Mouse (Mus musculus) erythroblast, embryonic 14.5 days (primary cell): ENCODE results near the gene Iqgap1. TPM values are rescaled to one million over a fixed set of nuclear protein-coding genes. Genes with fewer than 3 reads are reported as not detected.

ENCODE experiments used
- H3K27me3 ChIP-seq: 2 replicates; pipeline ENCODE4 v1.6.1; 2012; ENCODE audit warnings: inconsistent platforms; ENCODE audit not compliant: control insufficient read depth
- H3K36me3 ChIP-seq: 2 replicates; pipeline ENCODE4 v1.6.1; 2012; ENCODE audit warnings: mild to moderate bottlenecking, inconsistent platforms; ENCODE audit not compliant: control insufficient read depth
- H3K4me1 ChIP-seq: 2 replicates; pipeline ENCODE4 v1.6.1; 2012; ENCODE audit warnings: inconsistent platforms; ENCODE audit not compliant: control insufficient read depth
- H3K4me3 ChIP-seq: replicated peaks from 2 replicates; pipeline ENCODE3; 2012; ENCODE audit warnings: moderate library complexity, mild to moderate bottlenecking, inconsistent platforms
- H3K9me3 ChIP-seq: 2 replicates; pipeline ENCODE4 v1.6.1; 2012; ENCODE audit warnings: low read length, inconsistent platforms, mixed read lengths; ENCODE audit not compliant: control insufficient read depth
- GATA1 ChIP-seq: IDR thresholded peaks from 2 replicates; pipeline ENCODE4 v1.6.1; 2012; ENCODE audit warnings: low read length, inconsistent platforms, mixed read lengths
- TAL1 ChIP-seq: IDR thresholded peaks from 3 replicates; pipeline ENCODE4 v1.6.1; 2012; ENCODE audit warnings: low read length, inconsistent platforms, mixed read lengths
- polyA plus RNA-seq: library from polyadenylated mRNA; stranded (reverse); fragments of >175 nt; gene quantifications from 2 replicates; pipeline ENCODE4 v1.2.3, GENCODE M21; 2012

Gene Iqgap1
- polyA plus RNA-seq, 1 experiment, result 0.11 TPM

- Histone ChIP-seq H3K4me3 (no peak overlapping the region), H3K4me1 (no peaks in the 10 kb centered on the region), H3K9me3 (peaks cover 15% of the 10 kb centered on the region), H3K27me3 (no peaks in the 10 kb centered on the region), H3K36me3 (peaks cover 15% of the 10 kb centered on the region)
- TF ChIP-seq TAL1 (no peak), GATA1 (no peak)
Observed at GRCm38 (mm10) chr7:80796258-80796657, 29.5 kb downstream of the Iqgap1 start.

GRCm38 (mm10) chr7:80789534-80789933, 36.2 kb downstream of the Iqgap1 start:
- no peaks in the 10 kb centered on the region for H3K4me1 ChIP-seq
- peaks cover 11% of the 10 kb centered on the region for H3K9me3 ChIP-seq
- no peak overlapping the region for H3K4me3 ChIP-seq
- peaks cover 7% of the 10 kb centered on the region for H3K36me3 ChIP-seq
- no peaks in the 10 kb centered on the region for H3K27me3 ChIP-seq
- TF ChIP-seq TAL1 (no peak), GATA1 (no peak)

- no peak overlapping the region for H3K4me3 ChIP-seq
- no peaks in the 10 kb centered on the region for H3K27me3 ChIP-seq
- H3K36me3 ChIP-seq, result peaks cover 7% of the 10 kb centered on the region
- TF ChIP-seq TAL1 (no peak), GATA1 (no peak)
- no peaks in the 10 kb centered on the region for H3K4me1 ChIP-seq
- peaks cover 10% of the 10 kb centered on the region for H3K9me3 ChIP-seq
Observed at GRCm38 (mm10) chr7:80789061-80789460, 36.7 kb downstream of the Iqgap1 start.

- no peak overlapping the region for H3K4me3 ChIP-seq
- TF ChIP-seq TAL1 (no peak), GATA1 (no peak)
- no peaks in the 10 kb centered on the region for H3K4me1 ChIP-seq
- H3K27me3 ChIP-seq, result no peaks in the 10 kb centered on the region
- H3K9me3 ChIP-seq, result peaks cover under 1% of the 10 kb centered on the region
- peaks cover under 1% of the 10 kb centered on the region for H3K36me3 ChIP-seq
Observed at GRCm38 (mm10) chr7:80788002-80788401, 37.8 kb downstream of the Iqgap1 start.

GRCm38 (mm10) chr7:80786746-80787145, 39.0 kb downstream of the Iqgap1 start:
- H3K36me3 ChIP-seq, result no peaks in the 10 kb centered on the region
- H3K27me3 ChIP-seq, result no peaks in the 10 kb centered on the region
- peaks cover 5% of the 10 kb centered on the region for H3K4me1 ChIP-seq
- H3K9me3 ChIP-seq, result no peaks in the 10 kb centered on the region
- TF ChIP-seq GATA1 (no peak), TAL1 (no peak)
- H3K4me3 ChIP-seq, result no peak overlapping the region

GRCm38 (mm10) chr7:80783841-80784240, 41.9 kb downstream of the Iqgap1 start:
- H3K4me1 ChIP-seq, result peaks cover 15% of the 10 kb centered on the region
- H3K9me3 ChIP-seq, result no peaks in the 10 kb centered on the region

GRCm38 (mm10) chr7:80782155-80783109, 43.3 kb downstream of the Iqgap1 start:
- Histone ChIP-seq H3K4me3 (no peak overlapping the region), H3K36me3 (no peaks in the 10 kb centered on the region), H3K4me1 (peaks cover 19% of the 10 kb centered on the region)

More at GRCm38 (mm10) chr7:80783841-80784240, 41.9 kb downstream of the Iqgap1 start:
- TF ChIP-seq TAL1 (no peak), GATA1 (no peak)
- no peaks in the 10 kb centered on the region for H3K27me3 ChIP-seq
- H3K36me3 ChIP-seq, result no peaks in the 10 kb centered on the region
- H3K4me3 ChIP-seq, result no peak overlapping the region

GRCm38 (mm10) chr7:80781444-80782120, 44.2 kb downstream of the Iqgap1 start:
- H3K4me1 ChIP-seq, result peaks cover 19% of the 10 kb centered on the region
- TF ChIP-seq GATA1 (no peak), TAL1 (no peak)
- no peaks in the 10 kb centered on the region for H3K27me3 ChIP-seq
- H3K9me3 ChIP-seq, result no peaks in the 10 kb centered on the region
- no peak overlapping the region for H3K4me3 ChIP-seq
- H3K36me3 ChIP-seq, result no peaks in the 10 kb centered on the region

More at GRCm38 (mm10) chr7:80782155-80783109, 43.3 kb downstream of the Iqgap1 start:
- Histone ChIP-seq H3K9me3 (no peaks in the 10 kb centered on the region), H3K27me3 (no peaks in the 10 kb centered on the region)
- TF ChIP-seq TAL1 (no peak), GATA1 (no peak)

- Histone ChIP-seq H3K4me1 (peaks cover 19% of the 10 kb centered on the region), H3K27me3 (no peaks in the 10 kb centered on the region), H3K36me3 (no peaks in the 10 kb centered on the region), H3K4me3 (no peak overlapping the region), H3K9me3 (no peaks in the 10 kb centered on the region)
- TF ChIP-seq TAL1 (no peak), GATA1 (no peak)
Observed at GRCm38 (mm10) chr7:80778958-80779669, 46.7 kb downstream of the Iqgap1 start.
